Mouse (Mus musculus): ENCODE measurements at regions not wholly inside any gene's neighbourhood (a gene's known extent, or its start where the extent isn't known, plus 50 kb on each side); places are given as distances from the start of the nearest gene placed in this dataset.

DNA sequence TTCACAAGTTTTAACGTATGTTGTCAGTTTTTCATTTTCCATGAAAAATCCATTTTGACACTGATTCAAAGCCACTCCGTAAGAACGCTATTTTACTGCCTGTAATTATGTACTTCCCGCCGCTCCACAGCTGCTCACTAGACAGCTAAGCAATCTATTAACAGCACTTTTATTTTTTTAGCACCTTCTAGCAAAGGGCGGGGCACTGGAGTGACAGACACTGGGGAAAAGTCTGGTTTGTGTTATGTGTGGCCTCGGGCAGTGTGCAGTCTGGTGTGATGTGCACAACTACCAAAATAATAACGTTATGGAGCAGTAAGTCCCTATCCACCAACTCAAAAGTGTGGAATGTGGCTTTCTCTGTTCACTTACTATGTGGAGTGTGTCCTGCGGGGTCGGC is 223.0 kb downstream of the Lrig3 start:
- no peak for TF ChIP-seq CTCF (IDR thresholded peaks at IDR 0.05; ENCODE audit: low read depth, low read length)
- TF ChIP-seq POLR2A (IDR thresholded peaks at IDR 0.05; ENCODE audit: extremely low read depth, insufficient read depth, low read length): no peak
